ENCODE assay signal across 8 mouse cellular contexts in genomic region chr19:32386556-32387402, GRCm38 (mm10). TPM values are rescaled to one million over a fixed set of nuclear protein-coding genes. Genes with fewer than 3 reads are reported as not detected.
DNase-seq lines count a peak whose midpoint lies in the region; ATAC-seq and TF ChIP-seq lines count a peak whose summit lies in the region.

No protein-coding gene starts in this region.

- H3K4me3 ChIP-seq in spleen, adult 2 months (ENCODE audit: extremely low read depth, insufficient read depth, insufficient read length), result peak overlapping the region; percentile 85; the same call in 1 of the 2 replicates
- H3K4me3 ChIP-seq in cortical plate, adult 2 months (ENCODE audit: insufficient read depth, low read length), result peak overlapping the region; percentile 97
- H3K4me3 ChIP-seq in heart, embryonic 10.5 days, result peak overlapping the region; percentile 87
- H3K4me3 ChIP-seq in liver, embryonic 15.5 days (replicated peaks), result peak overlapping the region; percentile 72
- peak overlapping the region; percentile 90 for H3K4me3 ChIP-seq in neural tube, embryonic 14.5 days (ENCODE audit: low read depth, low read length)

- H3K9me3 ChIP-seq in heart, embryonic 10.5 days, result no peaks in the 10 kb centered on the region
- no peaks in the 10 kb centered on the region for H3K9me3 ChIP-seq in liver, embryonic 15.5 days (replicated peaks)
- no peaks in the 10 kb centered on the region for H3K9me3 ChIP-seq in neural tube, embryonic 14.5 days (ENCODE audit: control insufficient read depth, low read length)

- H3K9ac ChIP-seq in liver, embryonic 15.5 days, result 0 out of 2 replicates have a peak overlapping the region, but pooled peaks have one; percentile 67
- peak overlapping the region; percentile 83 for H3K9ac ChIP-seq in neural tube, embryonic 14.5 days (replicated peaks; ENCODE audit: low read depth, low read length)

- peaks cover 8% of the 10 kb centered on the region for H3K4me1 ChIP-seq in spleen, adult 2 months (ENCODE audit: control insufficient read depth, insufficient read depth, insufficient read length)
- peaks cover 2% of the 10 kb centered on the region; the same call in 1 of the 2 replicates for H3K4me1 ChIP-seq in cortical plate, adult 2 months (ENCODE audit: control insufficient read depth, insufficient read depth, low read length)
- H3K4me1 ChIP-seq in heart, embryonic 10.5 days, result peaks cover 25% of the 10 kb centered on the region
- peaks cover 41% of the 10 kb centered on the region for H3K4me1 ChIP-seq in liver, embryonic 15.5 days (replicated peaks)
- H3K4me1 ChIP-seq in neural tube, embryonic 14.5 days (ENCODE audit: control insufficient read depth, insufficient read depth, low read length), result peaks cover 10% of the 10 kb centered on the region

- no peaks in the 10 kb centered on the region for H3K36me3 ChIP-seq in spleen, adult 2 months (ENCODE audit: control insufficient read depth, insufficient read depth, low read length)
- H3K36me3 ChIP-seq in heart, embryonic 10.5 days, result peaks cover 10% of the 10 kb centered on the region; the same call in 1 of the 2 replicates
- no peaks in the 10 kb centered on the region for H3K36me3 ChIP-seq in liver, embryonic 15.5 days (replicated peaks)
- no peaks in the 10 kb centered on the region for H3K36me3 ChIP-seq in neural tube, embryonic 14.5 days (ENCODE audit: control insufficient read depth, insufficient read depth, low read length)

- ATAC-seq in liver, embryonic 15.5 days (ENCODE audit: insufficient read depth), result no peak
- no peak for ATAC-seq in neural tube, embryonic 14.5 days (ENCODE audit: low read depth)
- ATAC-seq in megakaryocyte-erythroid progenitor cell, adult 5-6 weeks (replicated peaks; ENCODE audit: low FRiP score, low TSS enrichment, poor library complexity, severe bottlenecking), result no peak

- peak overlapping the region; percentile 98 for H3K4me2 ChIP-seq in liver, embryonic 15.5 days
- H3K4me2 ChIP-seq in neural tube, embryonic 14.5 days (ENCODE audit: low read depth, low read length), result peak overlapping the region; percentile 86

- no peak for TF ChIP-seq CTCF in spleen, adult 2 months (IDR thresholded peaks at IDR 0.05; ENCODE audit: extremely low read depth, insufficient read depth, insufficient read length, insufficient replicate concordance)
- no peak for TF ChIP-seq CTCF in cortical plate, adult 2 months (IDR thresholded peaks at IDR 0.05; ENCODE audit: extremely low read depth, insufficient read depth, low read length)

- 22% methylated on average over 19 of the region's 19 CpGs for WGBS in spleen, adult 2 months
- 25% methylated on average over 19 of the region's 19 CpGs for WGBS in heart, embryonic 10.5 days
- WGBS in liver, embryonic 15.5 days (ENCODE audit: insufficient replicate concordance), result 26% methylated on average over 19 of the region's 19 CpGs
- 26% methylated on average over 19 of the region's 19 CpGs for WGBS in neural tube, embryonic 14.5 days

- H3K27me3 ChIP-seq in spleen, adult 2 months (ENCODE audit: control insufficient read depth, insufficient read depth, low read length), result peaks cover 11% of the 10 kb centered on the region
- H3K27me3 ChIP-seq in heart, embryonic 10.5 days (ENCODE audit: insufficient read depth, poor library complexity, severe bottlenecking), result no peaks in the 10 kb centered on the region
- H3K27me3 ChIP-seq in liver, embryonic 15.5 days, result peaks cover 62% of the 10 kb centered on the region
- H3K27me3 ChIP-seq in neural tube, embryonic 14.5 days (ENCODE audit: control insufficient read depth, insufficient read depth, low read length), result no peaks in the 10 kb centered on the region; the same call in 1 of the 2 replicates

- no peak overlapping the region for H3K27ac ChIP-seq in spleen, adult 2 months (ENCODE audit: insufficient read depth, low read length)
- H3K27ac ChIP-seq in cortical plate, adult 2 months (ENCODE audit: insufficient read depth, low read length), result peak overlapping the region; percentile 49; the same call in 1 of the 2 replicates
- peak overlapping the region; percentile 98 for H3K27ac ChIP-seq in heart, embryonic 10.5 days
- H3K27ac ChIP-seq in liver, embryonic 15.5 days (replicated peaks), result no peak overlapping the region
- H3K27ac ChIP-seq in neural tube, embryonic 14.5 days (ENCODE audit: low read depth, low read length), result 0 out of 2 replicates have a peak overlapping the region, but pooled peaks have one; percentile 5

- DNase-seq in spleen, adult 2 months (ENCODE audit: low read depth in 1 of 2, low spot score in 2 of 2), result no peak
- DNase-seq in spleen, postnatal 14 days (ENCODE audit: low spot score in 2 of 2), result no peak
- peak; percentile 72 for DNase-seq in heart, embryonic 10.5 days (ENCODE audit: low spot score)
- DNase-seq in kidney, adult 8-10 months, result peak; percentile 78 to 89

- TF ChIP-seq POLR2A in spleen, adult 2 months (IDR thresholded peaks at IDR 0.05; ENCODE audit: low read depth, low read length), result no peak
- no peak for TF ChIP-seq POLR2A in cortical plate, adult 2 months (IDR thresholded peaks at IDR 0.05; ENCODE audit: extremely low read depth, insufficient read depth, low read length)

RNA-seq across cellular contexts. Expression of gene Sgms1, which starts 2.7 kb away (rescaled TPM):
- 15.6 and 15.8 TPM in 2 replicates for polyA plus RNA-seq in spleen, adult 2 months (2012; rRNA removed)
- polyA plus RNA-seq in cortical plate, adult 2 months (2012; rRNA removed), result 34.3 and 37.6 TPM in 2 replicates
- polyA plus RNA-seq in heart, embryonic 10.5 days (2016; fragmentation: Nextera tagmentation; extraction: Ambion mirVana), result 41.5 and 45.9 TPM in 2 replicates
- polyA plus RNA-seq in liver, embryonic 15.5 days (2015; fragmentation: Nextera tagmentation; extraction: Ambion mirVana), result 24.8 and 29.8 TPM in 2 replicates
- polyA plus RNA-seq in neural tube, embryonic 14.5 days (2014; fragmentation: Nextera tagmentation; extraction: Ambion mirVana), result 19.2 and 24.9 TPM in 2 replicates
- 53.2 and 66.1 TPM in 2 replicates for total RNA-seq in megakaryocyte-erythroid progenitor cell, adult 5-6 weeks (2014; fragmentation: Nextera tagmentation)
- 58.5 and 84.8 TPM in 2 replicates for total RNA-seq in megakaryocyte-erythroid progenitor cell, adult 5-6 weeks (2017)

Comparison
In these comparisons a context has a peak if more than half of its experiments do, and no peak if none do; other contexts are left out.
1. DNase-seq: peak in heart, embryonic 10.5 days (single experiment) and kidney, adult 8-10 months (2 of 2); none in spleen, adult 2 months (0 of 2) and spleen, postnatal 14 days (0 of 2).
2. H3K27ac ChIP-seq: peak in cortical plate, adult 2 months (single experiment), heart, embryonic 10.5 days (single experiment) and neural tube, embryonic 14.5 days (single experiment); none in spleen, adult 2 months (single experiment) and liver, embryonic 15.5 days (single experiment).
3. Peak in every context shown above with its lines, with median percentiles within 50 percentile points of each other: H3K4me3 ChIP-seq.